9 mouse cellular contexts compared by ENCODE assay signal in the genomic region with DNA sequence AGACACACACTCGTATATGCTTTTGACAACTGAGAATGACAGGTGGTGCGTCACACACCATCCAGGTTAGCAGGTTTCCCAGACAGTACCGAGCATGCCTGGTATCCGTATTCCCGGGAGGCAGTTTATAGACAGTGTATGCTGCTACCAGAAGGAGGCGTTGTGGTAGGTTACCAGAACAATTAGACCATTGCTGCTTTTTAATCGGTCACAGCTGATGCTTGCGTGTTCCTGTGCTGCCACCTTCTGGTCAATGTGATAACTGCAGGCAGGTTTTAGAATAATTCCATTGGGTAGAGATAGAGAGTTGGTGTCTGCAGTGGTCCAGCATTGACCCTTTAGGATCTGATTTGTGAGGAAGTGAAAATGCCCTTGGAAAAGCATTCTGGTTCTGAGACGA. TPM values are rescaled to one million over a fixed set of nuclear protein-coding genes. Genes with fewer than 3 reads are reported as not detected.
DNase-seq lines count a peak whose midpoint lies in the region; ATAC-seq and TF ChIP-seq lines count a peak whose summit lies in the region.
"Had no signal": no experiment of that assay in that cellular context is flagged by ENCODE, and none has a peak within 500 bp of the region (broad histone marks: within the 10 kb centered on the region; RNA-seq: fewer than 3 reads in every experiment).

No protein-coding gene starts in this region.

- no peaks in the 10 kb centered on the region for H3K36me3 ChIP-seq in intestine, postnatal 0 days (ENCODE audit: control insufficient read depth, insufficient read depth)
- H3K36me3 ChIP-seq in limb, embryonic 10.5 days = no peaks in the 10 kb centered on the region
- H3K36me3 ChIP-seq in splenic B cell, adult 2 months (ENCODE audit: control insufficient read depth, insufficient read depth, low read length, poor library complexity, severe bottlenecking) = no peaks in the 10 kb centered on the region

- no peak overlapping the region for H3K4me2 ChIP-seq in intestine, postnatal 0 days (replicated peaks; ENCODE audit: low read depth)

- H3K4me3 ChIP-seq in intestine, postnatal 0 days (ENCODE audit: low read depth, low read length) = no peak overlapping the region
- no peak overlapping the region for H3K4me3 ChIP-seq in limb, embryonic 10.5 days
- H3K4me3 ChIP-seq: erythroblast, embryonic 14.5 days had no signal

- WGBS in intestine, postnatal 0 days = 13% methylated on average over 9 of the region's 9 CpGs
- WGBS in limb, embryonic 10.5 days = 12% methylated on average over 9 of the region's 9 CpGs

- H3K9me3 ChIP-seq in intestine, postnatal 0 days (ENCODE audit: control insufficient read depth) = no peaks in the 10 kb centered on the region
- no peaks in the 10 kb centered on the region for H3K9me3 ChIP-seq in limb, embryonic 10.5 days (replicated peaks)

- H3K9ac ChIP-seq in intestine, postnatal 0 days (ENCODE audit: low read depth, low read length) = no peak overlapping the region

- no peak overlapping the region for H3K27ac ChIP-seq in intestine, postnatal 0 days (ENCODE audit: low read depth, low read length)
- no peak overlapping the region for H3K27ac ChIP-seq in limb, embryonic 10.5 days

- H3K4me1 ChIP-seq in intestine, postnatal 0 days (replicated peaks; ENCODE audit: control insufficient read depth, insufficient read depth, low read length) = no peaks in the 10 kb centered on the region
- no peaks in the 10 kb centered on the region for H3K4me1 ChIP-seq in limb, embryonic 10.5 days

- peak; percentile 98 for TF ChIP-seq CTCF in intestine, postnatal 0 days (IDR thresholded peaks at IDR 0.05; ENCODE audit: low read depth)

- peak; percentile 43; the same call in 1 of the 2 replicates for ATAC-seq in intestine, postnatal 0 days

- DNase-seq in urinary bladder, adult 18-20 months (ENCODE audit: low spot score in 2 of 2) = peak; percentile 20 to 69
- DNase-seq in urinary bladder, postnatal 10 days (ENCODE audit: low spot score) = no peak
- peak; percentile 92 to 95 for DNase-seq in cerebellum, postnatal 25 days
- peak; percentile 92 to 97 for DNase-seq in frontal cortex, postnatal 36 days (ENCODE audit: low spot score in 2 of 2)
- peak; percentile 84 for DNase-seq in limb, embryonic 10.5 days (ENCODE audit: low spot score)
- peak; percentile 32 to 53 for DNase-seq in monocyte, adult 2 months (ENCODE audit: low read depth in 1 of 2, low spot score in 2 of 2)
- peak; percentile 87 for DNase-seq in splenic B cell, adult 2 months (ENCODE audit: low read depth, low spot score)

- H3K27me3 ChIP-seq in intestine, postnatal 0 days (replicated peaks; ENCODE audit: control insufficient read depth, insufficient read depth, low read length) = 0 out of 2 replicates have a peak, but pooled peaks cover 6% of the 10 kb centered on the region
- peaks cover 16% of the 10 kb centered on the region; the same call in 1 of the 2 replicates for H3K27me3 ChIP-seq in limb, embryonic 10.5 days (ENCODE audit: low read depth, poor library complexity, severe bottlenecking)
- H3K27me3 ChIP-seq in splenic B cell, adult 2 months (ENCODE audit: control insufficient read depth, insufficient read depth, low read length, poor library complexity, severe bottlenecking) = no peaks in the 10 kb centered on the region

RNA-seq across cellular contexts. Expression of a gene that starts 9.7 kb away (rescaled TPM):
- not detected in 2 replicates for polyA plus RNA-seq in intestine, postnatal 0 days (2015; fragmentation: Nextera tagmentation; extraction: Ambion mirVana)
- polyA plus RNA-seq in limb, embryonic 10.5 days (2016; fragmentation: Nextera tagmentation; extraction: Ambion mirVana) = not detected in 2 replicates
- polyA plus RNA-seq: erythroblast, embryonic 14.5 days had no signal

RNA-seq across cellular contexts. Expression of a gene that starts 35.4 kb away (rescaled TPM):
- 9.1 and 9.2 TPM in 2 replicates for polyA plus RNA-seq in intestine, postnatal 0 days (2015; fragmentation: Nextera tagmentation; extraction: Ambion mirVana)
- polyA plus RNA-seq in limb, embryonic 10.5 days (2016; fragmentation: Nextera tagmentation; extraction: Ambion mirVana) = 0.95 and 0.97 TPM in 2 replicates
- polyA plus RNA-seq: erythroblast, embryonic 14.5 days had no signal
